Mouse (Mus musculus): ENCODE data around the gene Slc9a3.

DNA sequence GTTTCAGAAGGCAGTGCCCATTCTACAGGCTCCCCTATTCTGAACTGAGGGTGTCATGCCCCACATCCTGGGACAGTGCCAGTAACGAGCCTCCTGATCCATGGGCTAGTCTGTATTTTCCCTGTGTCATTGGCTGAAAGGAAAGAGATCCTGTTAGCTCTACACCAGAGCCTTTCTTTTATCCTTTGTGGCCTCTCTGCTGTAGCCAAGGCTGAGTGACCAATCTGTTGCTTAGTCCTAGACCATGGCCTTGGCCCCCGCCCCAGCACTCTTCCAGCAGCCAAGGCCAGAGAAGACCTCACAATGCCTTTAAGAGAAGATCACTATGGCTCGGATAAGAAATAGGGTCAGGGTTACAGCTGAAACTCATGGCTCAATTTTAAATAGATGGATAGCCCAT, 97.2 kb downstream of the Slc9a3 start:
- TF ChIP-seq GATA1 (IDR thresholded peaks at IDR 0.05; ENCODE audit: borderline replicate concordance, low read length) = no peak
- TF ChIP-seq FLI1 (IDR thresholded peaks at IDR 0.05; ENCODE audit: low read length) = no peak

All from megakaryocyte, embryonic 14.5 days (primary cell).